Mouse (Mus musculus): ENCODE data around the gene Cmss1. TPM values are rescaled to one million over a fixed set of nuclear protein-coding genes. Genes with fewer than 3 reads are reported as not detected.

Cmss1 gene
- total RNA-seq (2021), result 10 to 100 TPM; 15.9 to 16.1 TPM

- intact Hi-C loops (cut with DNase I), result no loop called here
- DNase-seq (ENCODE audit: low spot score in 2 of 2), result peak; percentile 83 to 86
Measured at GRCm38 (mm10) chr16:57606444-57607227, at the start of gene Cmss1. TSS of gene Cmss1 (minus strand) at chr16:57606864.

GRCm38 (mm10) chr16:57649888-57650287 is 43.2 kb upstream of the Cmss1 start:
- intact Hi-C loops (cut with DNase I), result no loop called here

GRCm38 (mm10) chr16:57641346-57641885 is 34.8 kb upstream of the Cmss1 start:
- intact Hi-C loops (cut with DNase I), result no loop called here
- DNase-seq (ENCODE audit: low spot score in 2 of 2), result no peak

More at GRCm38 (mm10) chr16:57649888-57650287, 43.2 kb upstream of the Cmss1 start:
- DNase-seq (ENCODE audit: low spot score in 2 of 2), result no peak

GRCm38 (mm10) chr16:57634766-57635165 is 28.1 kb upstream of the Cmss1 start:
- DNase-seq (ENCODE audit: low spot score in 2 of 2), result no peak
- intact Hi-C loops (cut with DNase I), result loop anchor here (5.0 kb wide), 2 partner anchors 648 to 818 kb away; no protein-coding TSS in a partner anchor

GRCm38 (mm10) chr16:57634191-57634590 is 27.5 kb upstream of the Cmss1 start:
- DNase-seq (ENCODE audit: low spot score in 2 of 2), result peak; percentile 71 to 79
- intact Hi-C loops (cut with DNase I), result loop anchor here (5.0 kb wide), 1 partner anchor 648 kb away; no protein-coding TSS in a partner anchor

- intact Hi-C loops (cut with DNase I), result loop anchor here (10.0 kb wide), 1 partner anchor 1053 kb away; no protein-coding TSS in a partner anchor
- DNase-seq (ENCODE audit: low spot score in 2 of 2), result peak; percentile 52 to 69
Measured at GRCm38 (mm10) chr16:57611768-57612167, 5.1 kb upstream of the Cmss1 start.

- intact Hi-C loops (cut with DNase I), result no loop called here
- DNase-seq (ENCODE audit: low spot score in 2 of 2), result no peak
Measured at GRCm38 (mm10) chr16:57601031-57601430, 5.6 kb downstream of the Cmss1 start.

GRCm38 (mm10) chr16:57597295-57597957 is 9.2 kb downstream of the Cmss1 start:
- intact Hi-C loops (cut with DNase I), result loop anchor here (5.0 to 10.0 kb wide), 3 partner anchors 205 to 433 kb away; partner anchors contain the start of gene Nit2
- DNase-seq (ENCODE audit: low spot score in 2 of 2), result no peak

- DNase-seq (ENCODE audit: low spot score in 2 of 2), result peak; percentile 43 to 62
- intact Hi-C loops (cut with DNase I), result loop anchor here (10.0 kb wide), 1 partner anchor 429 kb away; the partner anchor contains the start of gene Nit2
Measured at GRCm38 (mm10) chr16:57593422-57594157, 13.1 kb downstream of the Cmss1 start.

GRCm38 (mm10) chr16:57585201-57585600 is 21.5 kb downstream of the Cmss1 start:
- DNase-seq (ENCODE audit: low spot score in 2 of 2), result no peak
- intact Hi-C loops (cut with DNase I), result no loop called here

GRCm38 (mm10) chr16:57582008-57582407 is 24.7 kb downstream of the Cmss1 start:
- DNase-seq (ENCODE audit: low spot score in 2 of 2), result no peak
- intact Hi-C loops (cut with DNase I), result no loop called here

GRCm38 (mm10) chr16:57580041-57580440 is 26.6 kb downstream of the Cmss1 start:
- DNase-seq (ENCODE audit: low spot score in 2 of 2), result no peak
- intact Hi-C loops (cut with DNase I), result no loop called here

GRCm38 (mm10) chr16:57577519-57577918 is 29.1 kb downstream of the Cmss1 start:
- no peak for DNase-seq (ENCODE audit: low spot score in 2 of 2)
- intact Hi-C loops (cut with DNase I), result loop anchor here (5.0 kb wide), 1 partner anchor 805 kb away; no protein-coding TSS in a partner anchor

GRCm38 (mm10) chr16:57575764-57576388 is 30.8 kb downstream of the Cmss1 start:
- no peak for DNase-seq (ENCODE audit: low spot score in 2 of 2)
- intact Hi-C loops (cut with DNase I), result loop anchor here (5.0 kb wide), 1 partner anchor 804 kb away; no protein-coding TSS in a partner anchor

- DNase-seq (ENCODE audit: low spot score in 2 of 2), result no peak
- intact Hi-C loops (cut with DNase I), result no loop called here
Measured at GRCm38 (mm10) chr16:57573831-57574230, 32.8 kb downstream of the Cmss1 start.

- intact Hi-C loops (cut with DNase I), result no loop called here
- DNase-seq (ENCODE audit: low spot score in 2 of 2), result no peak
Measured at GRCm38 (mm10) chr16:57570789-57571311, 35.8 kb downstream of the Cmss1 start.

GRCm38 (mm10) chr16:57568648-57569404 is 37.8 kb downstream of the Cmss1 start:
- intact Hi-C loops (cut with DNase I), result no loop called here
- no peak for DNase-seq (ENCODE audit: low spot score in 2 of 2)

GRCm38 (mm10) chr16:57566215-57566614 is 40.4 kb downstream of the Cmss1 start:
- DNase-seq (ENCODE audit: low spot score in 2 of 2), result no peak
- intact Hi-C loops (cut with DNase I), result no loop called here

Measured in left cerebral cortex, postnatal 25 days (tissue).